Mouse (Mus musculus) hindbrain, embryonic 11.5 days (tissue): ENCODE results near the gene Plin5. TPM values are rescaled to one million over a fixed set of nuclear protein-coding genes. Genes with fewer than 3 reads are reported as not detected.
A peak's percentile ranks its signal among the peaks of the same experiment; 100 is the strongest.

Experiments
- ATAC-seq: fragments of 200-750 bp; cut with Nextera tagmentation; 2 replicates; pipeline ENCODE4 v1.8.0; 2017; ENCODE audit warnings: mild to moderate bottlenecking, moderate TSS enrichment, moderate library complexity; ENCODE audit not compliant: low FRiP score
- DNase-seq: peaks from one replicate; pipeline ENCODE4 v3.0.0-alpha.2; 2015; ENCODE audit warnings: low spot score
- H3K27ac ChIP-seq: fragments of 300-500 bp; sonication (generic); 2 replicates; pipeline ENCODE4 v1.5.1; 2014; ENCODE audit warnings: mild to moderate bottlenecking, low read depth, low read length
- H3K27me3 ChIP-seq: fragments of 300-500 bp; sonication (generic); 2 replicates; pipeline ENCODE4 v1.6.1; 2014; ENCODE audit warnings: mild to moderate bottlenecking, low read length, moderate library complexity, mixed read lengths; ENCODE audit not compliant: control insufficient read depth, insufficient read depth
- H3K36me3 ChIP-seq: fragments of 300-500 bp; sonication (generic); 2 replicates; pipeline ENCODE4 v1.6.1; 2014; ENCODE audit warnings: mild to moderate bottlenecking, low read length, moderate library complexity, mixed read lengths; ENCODE audit not compliant: control insufficient read depth, insufficient read depth
- H3K4me1 ChIP-seq: fragments of 300-500 bp; sonication (generic); replicated peaks from 2 replicates; pipeline ENCODE4 v1.6.1; 2014; ENCODE audit warnings: low read length, mixed read lengths; ENCODE audit not compliant: control insufficient read depth, insufficient read depth
- H3K4me2 ChIP-seq: fragments of 300-500 bp; sonication (generic); replicated peaks from 2 replicates; pipeline ENCODE4 v1.6.1; 2014; ENCODE audit warnings: mild to moderate bottlenecking, low read depth, low read length
- H3K4me3 ChIP-seq: fragments of 300-500 bp; sonication (generic); 2 replicates; pipeline ENCODE4 v1.5.1; 2014; ENCODE audit warnings: low read depth, low read length
- H3K9ac ChIP-seq: fragments of 300-500 bp; sonication (generic); 2 replicates; pipeline ENCODE4 v1.6.1; 2014; ENCODE audit warnings: low read depth, low read length
- H3K9me3 ChIP-seq: fragments of 300-500 bp; sonication (generic); 2 replicates; pipeline ENCODE4 v1.6.1; 2016; ENCODE audit warnings: low read length; ENCODE audit not compliant: control insufficient read depth
- WGBS: fragments of 180-500 bp; shearing (Covaris S2); extraction: QIAGEN DNeasy Blood & Tissue Kit; methylation state at CpG from one replicate; pipeline ENCODE4 v1.1.7; 2014; 5-methylcytosine and 5-hydroxymethylcytosine counted together
- polyA plus RNA-seq: library from polyadenylated mRNA; unstranded; fragments of >200 nt; fragmentation: Nextera tagmentation; extraction: Ambion mirVana; gene quantifications from 2 replicates; pipeline ENCODE4 v1.2.1, GENCODE M21; 2014

The Plin5 gene
- polyA plus RNA-seq, 1 experiment from 2014 or later = 0.28 TPM

DNA sequence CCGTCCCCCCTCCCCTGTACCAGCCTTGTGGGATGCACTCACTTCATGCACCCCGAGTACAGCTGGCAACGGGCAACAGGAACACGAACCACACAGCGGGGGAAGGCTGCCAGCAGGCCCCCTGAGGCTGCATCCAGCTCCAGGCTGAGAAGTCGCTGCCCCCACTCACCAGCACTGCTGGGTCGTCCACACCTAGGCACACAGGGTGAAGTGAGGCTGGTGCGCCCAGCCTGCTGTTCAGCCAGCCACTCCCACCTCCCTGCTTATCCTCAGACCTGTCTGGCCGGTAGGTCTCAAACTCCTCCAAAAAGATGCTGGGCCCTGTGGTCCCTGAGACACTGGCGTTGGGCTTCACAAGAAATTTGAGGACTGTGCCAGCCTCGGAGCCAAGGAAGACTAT is 8.8 kb upstream of the Plin5 start:
- H3K4me3 ChIP-seq = no peak overlapping the region
- H3K36me3 ChIP-seq = no peaks in the 10 kb centered on the region; the same call in 1 of the 2 replicates
- H3K27me3 ChIP-seq = peaks cover 43% of the 10 kb centered on the region
- no peak for DNase-seq
- no peak overlapping the region for H3K9ac ChIP-seq
- no peak overlapping the region for H3K4me2 ChIP-seq
- no peaks in the 10 kb centered on the region for H3K4me1 ChIP-seq
- ATAC-seq = no peak
- WGBS = 78% methylated on average over 11 of the region's 11 CpGs
- H3K27ac ChIP-seq = no peak overlapping the region
- peaks cover 5% of the 10 kb centered on the region; the same call in 1 of the 2 replicates for H3K9me3 ChIP-seq

DNA sequence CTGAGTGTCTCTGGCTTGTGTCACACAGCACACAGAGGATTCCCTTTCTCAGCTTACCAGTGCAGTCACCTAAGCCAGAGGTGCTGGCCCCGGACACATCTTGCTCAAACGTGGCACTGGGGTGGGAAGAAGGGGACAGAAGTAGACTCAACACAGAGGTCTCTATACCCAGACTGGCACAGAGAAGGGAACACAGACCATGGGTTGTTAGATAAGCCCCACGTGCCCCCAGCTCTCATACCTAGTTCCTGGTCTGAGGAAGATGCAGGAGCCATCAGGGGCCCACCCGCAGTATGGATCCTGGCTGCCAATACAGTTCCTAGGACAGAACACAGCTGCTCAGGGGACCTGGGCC is 7.9 kb upstream of the Plin5 start:
- no peaks in the 10 kb centered on the region for H3K4me1 ChIP-seq
- no peak overlapping the region for H3K4me2 ChIP-seq
- H3K27ac ChIP-seq = no peak overlapping the region
- DNase-seq (no peak), ATAC-seq (no peak)
- WGBS = 89% methylated on average over 4 of the region's 4 CpGs
- peaks cover 5% of the 10 kb centered on the region; the same call in 1 of the 2 replicates for H3K9me3 ChIP-seq
- no peaks in the 10 kb centered on the region; the same call in 1 of the 2 replicates for H3K36me3 ChIP-seq
- no peak overlapping the region for H3K4me3 ChIP-seq
- H3K27me3 ChIP-seq = peaks cover 52% of the 10 kb centered on the region
- no peak overlapping the region for H3K9ac ChIP-seq

DNA sequence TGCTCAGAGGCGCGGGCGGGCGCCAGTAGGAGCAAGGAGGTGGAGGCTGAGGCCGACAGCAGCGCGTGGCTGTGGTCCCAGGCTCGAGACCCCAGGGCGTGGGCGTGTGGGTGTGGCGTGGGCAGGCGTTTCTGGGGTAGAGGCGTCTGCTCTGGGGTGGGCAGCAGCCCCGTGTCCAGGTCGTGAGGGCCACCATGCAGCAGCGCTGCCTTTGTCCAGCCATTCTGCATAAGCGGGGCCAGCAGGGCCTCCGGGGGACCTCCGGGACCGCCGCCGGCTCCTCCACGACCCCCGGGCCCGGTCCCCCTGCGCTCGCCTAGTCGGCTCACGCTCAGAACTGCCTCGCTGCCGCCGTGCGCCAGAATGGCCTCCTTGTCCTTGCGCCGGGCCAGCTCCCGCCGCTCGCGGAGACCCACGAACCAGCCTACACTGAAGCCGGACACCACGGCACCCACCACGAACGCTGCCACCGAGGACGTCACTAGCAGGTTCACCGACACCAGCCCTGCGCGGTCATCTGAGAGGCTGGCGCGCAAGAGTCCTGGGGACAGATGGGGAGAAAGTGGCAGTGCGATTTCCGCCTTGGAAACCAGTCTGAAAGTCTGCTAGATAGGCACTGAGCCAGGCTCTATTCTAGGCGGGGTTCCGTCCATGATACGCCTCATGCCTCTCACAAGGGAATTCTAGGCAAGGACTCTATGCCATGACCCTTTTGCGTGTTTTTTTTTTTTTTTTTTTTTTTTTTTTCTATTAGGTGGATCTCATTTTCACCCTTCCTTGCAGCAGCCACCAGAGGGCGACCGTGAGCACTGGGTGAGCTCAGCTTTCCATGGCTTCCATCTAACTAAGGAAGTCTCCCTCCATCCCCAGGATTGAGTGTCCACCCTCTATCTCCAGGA is 7.2 kb upstream of the Plin5 start:
- H3K9me3 ChIP-seq = peaks cover 5% of the 10 kb centered on the region; the same call in 1 of the 2 replicates
- H3K9ac ChIP-seq = peak overlapping the region; percentile 40; the same call in 1 of the 2 replicates
- H3K4me3 ChIP-seq = peak overlapping the region; percentile 27
- whole genome bisulfite sequencing = 9% methylated on average over 50 of the region's 59 CpGs
- H3K27me3 ChIP-seq = peaks cover 58% of the 10 kb centered on the region
- DNase-seq = peak; percentile 76
- H3K36me3 ChIP-seq = no peaks in the 10 kb centered on the region; the same call in 1 of the 2 replicates
- peak overlapping the region; percentile 64 for H3K4me2 ChIP-seq
- peak; percentile 23; the same call in 1 of the 2 replicates for ATAC-seq
- H3K4me1 ChIP-seq = no peaks in the 10 kb centered on the region
- no peak overlapping the region for H3K27ac ChIP-seq

DNA sequence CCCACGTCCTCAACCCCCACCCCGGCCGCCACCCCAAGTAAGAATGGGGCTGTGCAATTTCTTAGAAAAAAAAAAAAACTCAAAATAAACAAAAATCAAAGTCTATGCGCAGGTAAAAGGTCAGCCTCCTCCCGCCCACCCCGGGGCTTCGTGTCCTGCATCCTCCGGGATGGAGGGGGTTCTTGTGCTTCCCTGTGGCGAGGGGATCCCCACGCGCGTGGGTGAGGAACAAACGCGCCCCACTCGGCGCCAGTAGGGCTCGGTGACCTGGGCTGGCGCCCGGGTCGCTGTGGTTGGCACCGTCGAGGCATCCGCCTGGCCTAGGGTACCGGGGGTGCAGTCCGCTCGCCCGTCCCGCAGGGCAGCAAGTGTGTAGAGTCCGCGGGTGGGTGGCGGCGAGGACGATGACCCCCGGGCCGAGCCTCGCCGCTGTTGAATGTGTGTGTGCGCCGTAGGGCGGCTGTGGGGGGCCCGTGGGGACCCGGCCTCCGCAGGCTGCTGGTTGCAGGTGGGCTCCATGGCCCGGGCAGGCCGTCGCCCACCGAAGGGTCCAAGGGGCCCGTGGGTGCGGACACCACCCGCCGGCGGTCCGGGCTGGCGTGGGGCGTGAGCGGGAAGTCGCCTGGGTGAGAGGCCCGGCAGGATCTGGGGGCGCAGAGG is 6.4 kb upstream of the Plin5 start:
- Histone ChIP-seq H3K9me3 (peaks cover 5% of the 10 kb centered on the region; the same call in 1 of the 2 replicates), H3K4me3 (peak overlapping the region; percentile 27; the same call in 1 of the 2 replicates), H3K4me1 (no peaks in the 10 kb centered on the region), H3K27ac (no peak overlapping the region), H3K36me3 (no peaks in the 10 kb centered on the region; the same call in 1 of the 2 replicates), H3K4me2 (peak overlapping the region; percentile 64), H3K27me3 (peaks cover 66% of the 10 kb centered on the region), H3K9ac (peak overlapping the region; percentile 40; the same call in 1 of the 2 replicates)
- ATAC-seq (peak; percentile 16; the same call in 1 of the 2 replicates), DNase-seq (no peak)
- 37% methylated on average over 59 of the region's 59 CpGs for WGBS

DNA sequence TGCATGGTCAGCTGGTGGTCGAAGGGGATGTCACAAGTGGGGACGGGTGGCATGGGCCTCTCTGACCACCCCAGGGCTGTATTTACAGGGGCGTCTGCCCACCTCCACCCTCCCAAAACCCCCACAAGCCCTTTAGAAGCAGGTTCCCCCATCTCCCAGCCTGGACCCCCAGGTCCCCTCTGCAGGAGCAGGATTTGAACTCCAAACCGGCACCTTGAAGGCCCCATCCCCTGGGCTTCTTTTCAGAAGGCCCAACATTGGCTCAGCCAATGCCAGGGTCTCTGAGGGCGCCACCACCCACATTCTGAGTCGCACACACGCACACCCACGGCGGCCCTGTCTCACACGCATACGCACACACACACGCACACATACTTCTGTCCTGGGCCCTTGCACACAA is 5.8 kb upstream of the Plin5 start:
- no peak for DNase-seq
- WGBS = 89% methylated on average over 12 of the region's 12 CpGs
- H3K36me3 ChIP-seq = no peaks in the 10 kb centered on the region; the same call in 1 of the 2 replicates
- no peaks in the 10 kb centered on the region for H3K4me1 ChIP-seq
- peaks cover 71% of the 10 kb centered on the region for H3K27me3 ChIP-seq
- no peak for ATAC-seq
- H3K4me2 ChIP-seq = no peak overlapping the region
- no peak overlapping the region for H3K27ac ChIP-seq
- H3K9me3 ChIP-seq = peaks cover 5% of the 10 kb centered on the region; the same call in 1 of the 2 replicates
- H3K4me3 ChIP-seq = no peak overlapping the region
- no peak overlapping the region for H3K9ac ChIP-seq

DNA sequence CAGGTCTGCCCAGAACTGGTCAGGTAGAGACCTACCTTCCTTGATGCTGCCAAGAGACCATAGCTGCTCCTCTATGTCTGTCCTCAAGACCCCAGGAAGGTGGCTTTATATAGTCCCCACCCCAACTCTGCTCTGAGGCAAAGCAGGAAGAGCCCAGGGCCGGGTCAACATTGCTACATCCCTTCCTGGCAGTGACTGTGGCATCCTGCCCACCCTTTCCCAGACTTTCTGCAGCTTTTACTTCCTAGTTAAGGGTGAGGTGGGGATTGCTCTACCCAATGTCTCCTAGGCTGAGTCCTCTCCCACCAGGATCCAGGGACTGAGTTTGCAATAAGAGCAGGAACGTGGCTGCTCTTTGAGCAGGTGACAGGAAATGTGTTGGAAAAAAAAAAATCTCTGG is 4.4 kb upstream of the Plin5 start, which contains the start of gene Lrg1:
Gene Lrg1, minus strand, starts transcription at position 176 of the 400 bp plus-strand sequence.
- Histone ChIP-seq H3K9ac (no peak within 1 kb of the TSS), H3K36me3 (no peaks in the 10 kb centered on the region), H3K9me3 (peaks cover 5% of the 10 kb centered on the region; the same call in 1 of the 2 replicates), H3K27ac (no peak within 1 kb of the TSS), H3K27me3 (peaks cover 73% of the 10 kb centered on the region), H3K4me2 (no peak within 1 kb of the TSS), H3K4me3 (no peak within 1 kb of the TSS), H3K4me1 (peaks cover 3% of the 10 kb centered on the region; the same call in 1 of the 2 replicates)
- 59% methylated on average over 2 of the region's 2 CpGs for WGBS
- no peak for DNase-seq
- no peak for ATAC-seq

DNA sequence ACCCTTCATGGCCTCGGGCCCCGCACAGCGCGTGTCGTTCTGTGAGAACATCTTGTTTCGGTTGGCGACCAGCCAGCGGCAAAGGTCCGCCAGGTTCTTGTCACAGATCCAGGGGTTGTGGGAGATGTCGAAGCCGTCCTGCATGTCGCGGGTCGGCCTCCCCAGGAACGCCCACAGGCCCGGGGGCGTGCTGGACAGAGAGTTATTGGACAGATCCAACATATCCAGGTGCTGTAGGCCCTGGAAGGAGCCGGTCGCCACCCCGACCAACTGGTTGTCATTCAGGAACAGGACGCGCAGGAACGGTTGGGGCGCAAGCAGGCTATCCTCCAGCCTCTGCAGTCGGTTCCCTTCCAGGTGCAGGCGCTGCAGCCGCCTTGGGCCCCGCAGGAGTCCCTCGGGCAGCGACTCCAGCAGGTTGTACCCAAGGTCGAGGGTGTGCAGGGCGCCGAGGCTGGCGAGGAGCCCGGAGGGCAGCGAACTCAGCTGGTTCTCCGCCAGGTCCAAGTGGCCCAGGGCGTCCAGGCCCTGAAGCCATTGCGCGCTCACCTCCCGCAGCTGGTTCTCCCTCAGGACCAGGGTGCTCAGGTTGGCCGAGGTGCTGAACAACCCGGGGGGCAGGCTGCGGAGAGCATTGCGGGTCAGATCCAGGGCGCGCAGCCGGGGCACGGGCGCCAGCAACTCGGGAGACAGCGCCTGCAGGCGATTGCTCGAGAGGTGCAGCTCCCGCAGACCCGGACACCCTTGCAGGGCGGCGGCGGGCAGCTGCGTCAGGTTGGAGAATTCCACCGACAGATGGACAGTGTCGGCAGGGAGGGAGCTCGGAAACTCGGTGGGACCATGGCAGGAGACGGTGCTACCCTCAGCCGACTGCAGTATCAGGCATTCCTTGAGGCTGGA is 2.8 kb upstream of the Plin5 start:
- Histone ChIP-seq H3K4me1 (peaks cover 3% of the 10 kb centered on the region; the same call in 1 of the 2 replicates), H3K9ac (no peak overlapping the region), H3K27ac (no peak overlapping the region), H3K4me2 (no peak overlapping the region), H3K9me3 (peaks cover 5% of the 10 kb centered on the region; the same call in 1 of the 2 replicates), H3K36me3 (no peaks in the 10 kb centered on the region), H3K4me3 (no peak overlapping the region), H3K27me3 (peaks cover 67% of the 10 kb centered on the region)
- 7% methylated on average over 66 of the region's 66 CpGs for WGBS
- DNase-seq = no peak
- no peak for ATAC-seq

DNA sequence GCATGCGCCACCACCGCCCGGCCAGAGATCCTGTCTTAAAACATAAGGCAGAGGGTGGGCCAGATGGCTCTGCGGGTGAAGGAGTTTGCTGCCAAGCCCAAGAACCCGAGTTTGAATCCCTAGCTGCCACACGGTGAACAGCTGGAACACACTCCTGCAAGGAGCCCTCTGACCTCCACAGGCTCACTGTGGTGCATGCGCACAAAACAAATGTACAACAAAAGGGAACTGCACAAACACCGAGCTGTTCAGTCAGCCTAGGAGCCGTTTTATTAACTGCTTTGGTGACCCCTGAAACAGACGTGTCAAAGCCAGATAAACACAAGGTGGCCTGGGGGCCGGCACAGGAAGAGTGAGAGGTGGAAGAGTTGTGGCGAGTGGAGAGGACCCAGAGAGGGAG is 2.0 kb upstream of the Plin5 start:
- H3K9me3 ChIP-seq = peaks cover 5% of the 10 kb centered on the region; the same call in 1 of the 2 replicates
- H3K27me3 ChIP-seq = peaks cover 62% of the 10 kb centered on the region
- no peak for DNase-seq
- H3K4me2 ChIP-seq = no peak overlapping the region
- peaks cover 3% of the 10 kb centered on the region; the same call in 1 of the 2 replicates for H3K4me1 ChIP-seq
- H3K4me3 ChIP-seq = no peak overlapping the region
- ATAC-seq = no peak
- no peaks in the 10 kb centered on the region for H3K36me3 ChIP-seq
- H3K9ac ChIP-seq = no peak overlapping the region
- no peak overlapping the region for H3K27ac ChIP-seq
- WGBS = 48% methylated on average over 12 of the region's 12 CpGs
